Mouse (Mus musculus): ENCODE results near the gene Steap3. TPM values are rescaled to one million over a fixed set of nuclear protein-coding genes. Genes with fewer than 3 reads are reported as not detected.

Gene Steap3
- polyA plus RNA-seq, 1 experiment from 2014 or later, result 3.3 TPM

DNA sequence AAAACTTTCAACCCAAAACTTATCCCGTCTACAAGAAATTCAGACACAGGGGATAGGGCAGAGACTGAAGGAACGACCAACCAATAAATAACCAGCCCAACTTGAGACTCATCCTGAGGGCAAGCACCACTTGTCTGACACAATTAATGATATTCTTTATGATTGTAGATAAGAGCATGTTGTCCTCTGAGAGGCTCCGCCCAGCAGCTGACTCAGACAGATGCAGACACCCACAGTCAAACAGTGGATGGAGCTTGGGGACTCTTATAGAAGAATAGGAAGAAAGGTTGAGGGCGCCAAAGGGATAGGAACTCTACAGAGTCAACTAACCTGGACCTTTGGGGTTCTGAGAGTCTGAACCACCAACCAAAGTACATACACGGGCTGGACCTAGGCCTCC lies 22.7 kb downstream of the Steap3 start:
- H3K4me2 ChIP-seq (ENCODE audit: low read depth, low read length), result no peak overlapping the region
- DNase-seq (ENCODE audit: low spot score), result no peak

DNA sequence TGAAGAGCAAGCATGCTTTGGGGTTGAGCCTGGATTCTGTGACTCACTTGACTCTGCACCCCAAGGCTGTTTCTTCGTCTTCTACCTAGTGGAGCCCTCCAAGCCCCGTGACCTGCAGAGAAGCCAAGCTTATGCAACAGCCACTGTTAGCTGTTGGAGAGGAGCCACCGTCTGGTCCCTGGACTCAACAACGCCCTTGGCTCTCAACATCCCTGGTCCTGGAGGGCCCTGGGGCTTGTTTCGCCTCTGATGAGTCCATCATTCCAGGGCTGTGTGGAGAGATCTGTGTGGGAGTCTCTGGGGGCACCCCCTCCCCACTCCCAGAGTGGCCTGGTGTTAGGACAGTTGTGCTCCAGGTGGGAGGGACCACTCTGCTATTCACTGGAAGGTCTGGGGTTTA lies 24.3 kb downstream of the Steap3 start:
- WGBS, result 76% methylated on average over 5 of the region's 5 CpGs
- no peak for DNase-seq (ENCODE audit: low spot score)
- H3K36me3 ChIP-seq (replicated peaks; ENCODE audit: control insufficient read depth, insufficient read depth, low read depth, low read length), result no peaks in the 10 kb centered on the region
- H3K9ac ChIP-seq (replicated peaks; ENCODE audit: low read length), result no peak overlapping the region
- no peaks in the 10 kb centered on the region for H3K4me1 ChIP-seq (ENCODE audit: control insufficient read depth, insufficient read depth, low read length)
- H3K27me3 ChIP-seq (ENCODE audit: control insufficient read depth, insufficient read depth, low read length), result no peaks in the 10 kb centered on the region
- H3K4me3 ChIP-seq (ENCODE audit: low read depth, low read length), result no peak overlapping the region
- no peak overlapping the region for H3K27ac ChIP-seq (replicated peaks; ENCODE audit: low read depth, low read length)
- no peak overlapping the region for H3K4me2 ChIP-seq (ENCODE audit: low read depth, low read length)
- no peaks in the 10 kb centered on the region for H3K9me3 ChIP-seq (replicated peaks; ENCODE audit: control insufficient read depth, low read length)
- no peak for ATAC-seq (replicated peaks; ENCODE audit: insufficient number of reproducible peaks, low FRiP score, low TSS enrichment, low read depth)

More for the DNA sequence above, 22.7 kb downstream of the Steap3 start:
- 83% methylated on average over 5 of the region's 5 CpGs for WGBS
- Histone ChIP-seq H3K27ac (replicated peaks; ENCODE audit: low read depth, low read length) (no peak overlapping the region), H3K4me3 (ENCODE audit: low read depth, low read length) (no peak overlapping the region), H3K9ac (replicated peaks; ENCODE audit: low read length) (no peak overlapping the region), H3K9me3 (replicated peaks; ENCODE audit: control insufficient read depth, low read length) (no peaks in the 10 kb centered on the region), H3K27me3 (ENCODE audit: control insufficient read depth, insufficient read depth, low read length) (no peaks in the 10 kb centered on the region), H3K4me1 (ENCODE audit: control insufficient read depth, insufficient read depth, low read length) (no peaks in the 10 kb centered on the region), H3K36me3 (replicated peaks; ENCODE audit: control insufficient read depth, insufficient read depth, low read depth, low read length) (no peaks in the 10 kb centered on the region)
- ATAC-seq (replicated peaks; ENCODE audit: insufficient number of reproducible peaks, low FRiP score, low TSS enrichment, low read depth), result no peak

DNA sequence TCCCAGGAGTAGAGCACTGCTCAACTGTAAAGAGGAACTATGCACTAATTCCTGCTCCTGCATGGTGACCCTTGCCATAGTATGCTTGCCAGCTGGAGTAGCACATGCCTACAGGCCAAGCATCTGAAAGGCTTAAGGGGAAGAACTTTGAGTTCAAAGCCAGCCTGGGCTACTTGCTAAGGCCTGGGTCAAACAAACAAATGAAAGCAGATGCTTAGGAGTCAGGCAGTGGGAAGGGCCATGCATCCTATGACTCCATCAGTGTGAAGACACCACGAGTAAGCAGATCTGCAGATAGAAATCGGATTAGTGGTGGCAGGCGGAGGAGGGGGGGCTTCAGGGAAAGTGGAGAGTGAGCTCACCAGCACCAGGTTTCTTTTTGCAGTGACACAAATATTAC lies 25.2 kb downstream of the Steap3 start:
- DNase-seq (ENCODE audit: low spot score), result no peak
- H3K27me3 ChIP-seq (ENCODE audit: control insufficient read depth, insufficient read depth, low read length), result no peaks in the 10 kb centered on the region
- H3K9ac ChIP-seq (replicated peaks; ENCODE audit: low read length), result no peak overlapping the region
- H3K4me3 ChIP-seq (ENCODE audit: low read depth, low read length), result no peak overlapping the region
- no peaks in the 10 kb centered on the region for H3K4me1 ChIP-seq (ENCODE audit: control insufficient read depth, insufficient read depth, low read length)
- ATAC-seq (replicated peaks; ENCODE audit: insufficient number of reproducible peaks, low FRiP score, low TSS enrichment, low read depth), result no peak
- no peak overlapping the region for H3K4me2 ChIP-seq (ENCODE audit: low read depth, low read length)
- no peak overlapping the region for H3K27ac ChIP-seq (replicated peaks; ENCODE audit: low read depth, low read length)
- WGBS, result 64% methylated on average over 3 of the region's 3 CpGs
- no peaks in the 10 kb centered on the region for H3K9me3 ChIP-seq (replicated peaks; ENCODE audit: control insufficient read depth, low read length)
- H3K36me3 ChIP-seq (replicated peaks; ENCODE audit: control insufficient read depth, insufficient read depth, low read depth, low read length), result no peaks in the 10 kb centered on the region

DNA sequence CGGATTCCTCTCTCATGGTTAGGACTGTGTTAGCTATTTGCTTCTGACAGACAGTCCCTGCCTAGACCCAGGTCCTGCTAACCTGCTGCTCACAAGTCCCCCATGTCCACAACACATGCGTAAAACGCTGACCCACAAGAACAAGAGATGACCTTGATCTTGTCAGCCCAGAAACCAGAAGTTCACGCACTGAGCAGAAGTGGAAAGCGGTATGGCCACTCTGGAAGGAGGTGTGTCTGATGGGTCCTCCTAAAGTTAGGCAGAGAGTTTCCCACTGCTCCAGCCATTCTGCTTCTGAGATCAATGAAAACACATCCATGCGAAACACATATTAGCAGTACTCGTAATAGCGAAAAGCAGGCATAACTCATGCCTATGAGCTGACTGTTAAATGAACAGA lies 25.6 kb downstream of the Steap3 start:
- Histone ChIP-seq H3K4me2 (ENCODE audit: low read depth, low read length) (no peak overlapping the region), H3K9me3 (replicated peaks; ENCODE audit: control insufficient read depth, low read length) (no peaks in the 10 kb centered on the region), H3K4me3 (ENCODE audit: low read depth, low read length) (no peak overlapping the region), H3K4me1 (ENCODE audit: control insufficient read depth, insufficient read depth, low read length) (no peaks in the 10 kb centered on the region), H3K36me3 (replicated peaks; ENCODE audit: control insufficient read depth, insufficient read depth, low read depth, low read length) (no peaks in the 10 kb centered on the region), H3K27me3 (ENCODE audit: control insufficient read depth, insufficient read depth, low read length) (no peaks in the 10 kb centered on the region), H3K9ac (replicated peaks; ENCODE audit: low read length) (no peak overlapping the region), H3K27ac (replicated peaks; ENCODE audit: low read depth, low read length) (no peak overlapping the region)
- DNase-seq (ENCODE audit: low spot score), result no peak
- 94% methylated on average over 8 of the region's 8 CpGs for WGBS
- no peak for ATAC-seq (replicated peaks; ENCODE audit: insufficient number of reproducible peaks, low FRiP score, low TSS enrichment, low read depth)

DNA sequence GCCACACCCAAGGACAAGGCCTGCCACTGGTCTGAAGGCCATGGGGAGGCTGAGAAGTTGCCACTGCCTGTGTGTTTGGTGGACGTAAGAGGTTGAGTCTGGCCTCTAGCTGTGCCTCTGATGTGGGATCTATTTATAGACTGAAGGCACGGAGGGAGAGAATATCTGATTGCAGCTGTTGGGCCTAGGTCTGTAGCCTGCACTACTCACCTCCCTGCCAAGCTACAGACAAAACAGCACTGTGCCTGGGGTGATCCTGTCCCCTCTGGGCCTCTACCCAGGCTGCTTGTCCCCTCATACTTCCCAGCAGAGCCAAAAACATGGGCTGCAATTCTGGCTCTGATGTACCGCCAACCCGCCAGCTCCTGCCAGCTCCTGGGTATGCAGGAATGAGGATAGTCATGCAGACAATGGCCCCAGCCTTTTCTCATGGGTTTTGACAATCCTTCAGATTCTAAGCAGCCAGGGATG lies 26.8 kb downstream of the Steap3 start:
- no peak overlapping the region for H3K9ac ChIP-seq (replicated peaks; ENCODE audit: low read length)
- ATAC-seq (replicated peaks; ENCODE audit: insufficient number of reproducible peaks, low FRiP score, low TSS enrichment, low read depth) (no peak), DNase-seq (ENCODE audit: low spot score) (no peak)
- no peak overlapping the region for H3K4me3 ChIP-seq (ENCODE audit: low read depth, low read length)
- 57% methylated on average over 4 of the region's 4 CpGs for WGBS
- H3K9me3 ChIP-seq (replicated peaks; ENCODE audit: control insufficient read depth, low read length), result no peaks in the 10 kb centered on the region
- no peaks in the 10 kb centered on the region for H3K36me3 ChIP-seq (replicated peaks; ENCODE audit: control insufficient read depth, insufficient read depth, low read depth, low read length)
- no peak overlapping the region for H3K27ac ChIP-seq (replicated peaks; ENCODE audit: low read depth, low read length)
- no peak overlapping the region for H3K4me2 ChIP-seq (ENCODE audit: low read depth, low read length)
- no peaks in the 10 kb centered on the region for H3K4me1 ChIP-seq (ENCODE audit: control insufficient read depth, insufficient read depth, low read length)
- H3K27me3 ChIP-seq (ENCODE audit: control insufficient read depth, insufficient read depth, low read length), result no peaks in the 10 kb centered on the region

DNA sequence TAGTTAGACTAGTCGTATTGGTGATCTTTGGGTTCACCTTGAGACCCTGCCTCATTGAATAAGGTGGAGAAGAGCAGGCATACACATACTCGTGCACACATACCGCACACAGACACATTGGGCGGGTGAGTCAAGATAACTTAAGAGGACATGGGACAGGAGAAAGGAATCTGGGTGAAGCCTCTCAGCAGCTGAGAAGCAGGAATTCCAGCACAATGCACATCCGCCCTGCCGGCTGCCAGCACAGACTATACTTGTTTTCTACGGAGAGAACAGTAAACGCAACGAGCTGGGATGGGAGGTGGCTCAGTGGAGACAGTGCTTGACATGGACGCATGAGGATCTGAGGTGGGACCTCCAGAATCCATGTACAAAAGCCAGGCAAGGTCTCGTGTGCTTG lies 27.9 kb downstream of the Steap3 start:
- Histone ChIP-seq H3K36me3 (replicated peaks; ENCODE audit: control insufficient read depth, insufficient read depth, low read depth, low read length) (no peaks in the 10 kb centered on the region), H3K4me1 (ENCODE audit: control insufficient read depth, insufficient read depth, low read length) (no peaks in the 10 kb centered on the region), H3K27me3 (ENCODE audit: control insufficient read depth, insufficient read depth, low read length) (no peaks in the 10 kb centered on the region), H3K4me2 (ENCODE audit: low read depth, low read length) (no peak overlapping the region), H3K4me3 (ENCODE audit: low read depth, low read length) (no peak overlapping the region), H3K9me3 (replicated peaks; ENCODE audit: control insufficient read depth, low read length) (no peaks in the 10 kb centered on the region), H3K27ac (replicated peaks; ENCODE audit: low read depth, low read length) (no peak overlapping the region), H3K9ac (replicated peaks; ENCODE audit: low read length) (no peak overlapping the region)
- no peak for DNase-seq (ENCODE audit: low spot score)
- no peak for ATAC-seq (replicated peaks; ENCODE audit: insufficient number of reproducible peaks, low FRiP score, low TSS enrichment, low read depth)
- WGBS, result 88% methylated on average over 11 of the region's 11 CpGs

DNA sequence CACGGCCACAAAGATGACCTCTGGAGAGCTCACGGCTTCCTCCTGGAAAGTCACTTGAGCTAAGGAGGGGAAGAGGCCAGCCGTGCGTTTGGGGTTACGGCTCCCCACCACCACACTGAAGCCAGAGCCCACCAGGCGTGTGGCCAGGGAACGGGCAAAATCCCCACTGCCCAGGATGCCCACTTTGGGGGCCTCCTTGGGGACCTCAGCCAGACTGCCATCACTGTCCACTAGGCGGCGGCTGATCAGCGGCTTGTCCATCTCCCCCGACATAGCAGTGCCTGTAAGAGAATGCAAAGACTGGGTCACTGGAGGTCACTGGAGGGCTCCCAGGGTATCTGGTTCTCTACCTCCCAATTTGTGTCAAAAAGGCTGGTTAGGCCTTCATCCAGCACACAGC lies 28.5 kb downstream of the Steap3 start:
- DNase-seq (ENCODE audit: low spot score) (no peak), ATAC-seq (replicated peaks; ENCODE audit: insufficient number of reproducible peaks, low FRiP score, low TSS enrichment, low read depth) (no peak)

DNA sequence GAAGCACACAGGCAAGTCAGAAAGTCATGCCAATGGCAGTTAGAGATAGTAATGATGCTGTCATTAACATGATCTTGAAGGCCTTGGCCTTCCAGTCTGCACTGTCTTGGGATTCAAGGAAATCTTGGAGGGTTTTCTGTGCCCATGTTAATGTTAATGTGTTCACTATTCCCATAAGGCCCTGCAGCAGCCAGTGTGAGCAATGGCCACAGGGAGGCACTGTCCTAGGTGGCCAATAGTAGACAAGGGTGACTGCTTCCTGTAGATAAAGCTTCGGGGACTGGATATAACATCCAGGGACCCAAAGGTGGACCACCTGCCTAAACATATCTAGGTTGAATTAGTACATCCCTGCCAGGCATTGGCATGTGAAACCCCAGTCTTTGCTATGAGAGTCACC lies 35.4 kb downstream of the Steap3 start:
- DNase-seq (ENCODE audit: low spot score), result no peak
- Histone ChIP-seq H3K27ac (replicated peaks; ENCODE audit: low read depth, low read length) (no peak overlapping the region), H3K4me2 (ENCODE audit: low read depth, low read length) (no peak overlapping the region), H3K27me3 (ENCODE audit: control insufficient read depth, insufficient read depth, low read length) (no peaks in the 10 kb centered on the region), H3K9me3 (replicated peaks; ENCODE audit: control insufficient read depth, low read length) (no peaks in the 10 kb centered on the region), H3K9ac (replicated peaks; ENCODE audit: low read length) (no peak overlapping the region), H3K4me3 (ENCODE audit: low read depth, low read length) (no peak overlapping the region), H3K36me3 (replicated peaks; ENCODE audit: control insufficient read depth, insufficient read depth, low read depth, low read length) (no peaks in the 10 kb centered on the region), H3K4me1 (ENCODE audit: control insufficient read depth, insufficient read depth, low read length) (no peaks in the 10 kb centered on the region)
- WGBS, result 79% methylated on average over 1 of the region's 1 CpGs
- no peak for ATAC-seq (replicated peaks; ENCODE audit: insufficient number of reproducible peaks, low FRiP score, low TSS enrichment, low read depth)

More for the DNA sequence above, 28.5 kb downstream of the Steap3 start:
- H3K27ac ChIP-seq (replicated peaks; ENCODE audit: low read depth, low read length), result no peak overlapping the region
- H3K4me2 ChIP-seq (ENCODE audit: low read depth, low read length), result no peak overlapping the region
- H3K9ac ChIP-seq (replicated peaks; ENCODE audit: low read length), result no peak overlapping the region
- no peak overlapping the region for H3K4me3 ChIP-seq (ENCODE audit: low read depth, low read length)
- no peaks in the 10 kb centered on the region for H3K9me3 ChIP-seq (replicated peaks; ENCODE audit: control insufficient read depth, low read length)
- WGBS, result 75% methylated on average over 11 of the region's 11 CpGs
- H3K4me1 ChIP-seq (ENCODE audit: control insufficient read depth, insufficient read depth, low read length), result no peaks in the 10 kb centered on the region
- no peaks in the 10 kb centered on the region for H3K36me3 ChIP-seq (replicated peaks; ENCODE audit: control insufficient read depth, insufficient read depth, low read depth, low read length)
- no peaks in the 10 kb centered on the region for H3K27me3 ChIP-seq (ENCODE audit: control insufficient read depth, insufficient read depth, low read length)

Data from embryonic facial prominence, embryonic 11.5 days (tissue).